Mouse (Mus musculus): ENCODE data around the gene Zmiz1.

- TF ChIP-seq CTCF (IDR thresholded peaks at IDR 0.05; ENCODE audit: low read depth, low read length) = no peak
- no peak for TF ChIP-seq GATA1 (IDR thresholded peaks at IDR 0.05; ENCODE audit: borderline replicate concordance, low read length)
- TF ChIP-seq TAL1 (conservative IDR thresholded peaks at IDR 0.05; ENCODE audit: low read depth, low read length) = no peak
- TF ChIP-seq POLR2AphosphoS5 (IDR thresholded peaks at IDR 0.05; ENCODE audit: insufficient replicate concordance, low read depth, low read length) = no peak
Measured at GRCm38 (mm10) chr14:25623698-25624097, 164.7 kb downstream of the Zmiz1 start.

Measured in G1E (cell line).